In genomic region chr5:100846599-100846920, GRCm38 (mm10) we compare ENCODE assay signal across 7 mouse cellular contexts. TPM values are rescaled to one million over a fixed set of nuclear protein-coding genes. Genes with fewer than 3 reads are reported as not detected.
A peak's percentile ranks its signal among the peaks of the same experiment; 100 is the strongest.
DNase-seq lines count a peak whose midpoint lies in the region; ATAC-seq lines count a peak whose summit lies in the region.

No protein-coding gene starts in this region.

- H3K4me1 ChIP-seq in lung, embryonic 16.5 days (replicated peaks; ENCODE audit: control insufficient read depth, insufficient read depth, low read length): peaks cover 7% of the 10 kb centered on the region
- peaks cover 22% of the 10 kb centered on the region for H3K4me1 ChIP-seq in forebrain, embryonic 10.5 days
- H3K4me1 ChIP-seq in intestine, embryonic 16.5 days (ENCODE audit: control insufficient read depth, insufficient read depth, low read length): peaks cover 9% of the 10 kb centered on the region
- H3K4me1 ChIP-seq in neural tube, embryonic 13.5 days (replicated peaks): peaks cover 24% of the 10 kb centered on the region

- WGBS in lung, embryonic 16.5 days: 1% methylated on average over 22 of the region's 22 CpGs
- whole genome bisulfite sequencing in forebrain, embryonic 10.5 days: under 1% methylated on average over 22 of the region's 22 CpGs
- WGBS in intestine, embryonic 16.5 days: under 1% methylated on average over 22 of the region's 22 CpGs
- 1% methylated on average over 22 of the region's 22 CpGs for WGBS in neural tube, embryonic 13.5 days

- peaks cover 4% of the 10 kb centered on the region for H3K9me3 ChIP-seq in lung, embryonic 16.5 days (ENCODE audit: control insufficient read depth, low read length)
- H3K9me3 ChIP-seq in forebrain, embryonic 10.5 days: peaks cover 6% of the 10 kb centered on the region; the same call in 1 of the 2 replicates
- H3K9me3 ChIP-seq in intestine, embryonic 16.5 days (ENCODE audit: control insufficient read depth, low read length): 0 out of 2 replicates have a peak, but pooled peaks cover 4% of the 10 kb centered on the region
- H3K9me3 ChIP-seq in neural tube, embryonic 13.5 days: peaks cover 10% of the 10 kb centered on the region; the same call in 1 of the 2 replicates

- peaks cover 9% of the 10 kb centered on the region for H3K27me3 ChIP-seq in lung, embryonic 16.5 days (ENCODE audit: control insufficient read depth, insufficient read depth, low read depth, low read length)
- H3K27me3 ChIP-seq in forebrain, embryonic 10.5 days (ENCODE audit: poor library complexity, severe bottlenecking): peaks cover 62% of the 10 kb centered on the region
- H3K27me3 ChIP-seq in intestine, embryonic 16.5 days (replicated peaks; ENCODE audit: control insufficient read depth, insufficient read depth, low read length): 0 out of 2 replicates have a peak, but pooled peaks cover 4% of the 10 kb centered on the region
- H3K27me3 ChIP-seq in neural tube, embryonic 13.5 days: peaks cover 64% of the 10 kb centered on the region

- H3K36me3 ChIP-seq in lung, embryonic 16.5 days (ENCODE audit: control insufficient read depth, insufficient read depth, low read length): no peaks in the 10 kb centered on the region
- no peaks in the 10 kb centered on the region for H3K36me3 ChIP-seq in forebrain, embryonic 10.5 days (replicated peaks)
- H3K36me3 ChIP-seq in intestine, embryonic 16.5 days (ENCODE audit: control insufficient read depth, insufficient read depth, low read length): no peaks in the 10 kb centered on the region
- H3K36me3 ChIP-seq in neural tube, embryonic 13.5 days: no peaks in the 10 kb centered on the region

- no peak for DNase-seq in lung, postnatal 25 days (ENCODE audit: low spot score)
- no peak for DNase-seq in forebrain, embryonic 10.5 days (ENCODE audit: extremely low spot score, low spot score)
- no peak for DNase-seq in spleen, postnatal 36 days (ENCODE audit: low spot score in 2 of 2)
- DNase-seq in layer of hippocampus, adult 18-20 months (ENCODE audit: low spot score in 2 of 2): no peak

- peak overlapping the region; percentile 70 for H3K4me3 ChIP-seq in lung, embryonic 16.5 days (ENCODE audit: low read length)
- H3K4me3 ChIP-seq in forebrain, embryonic 10.5 days: peak overlapping the region; percentile 69
- H3K4me3 ChIP-seq in intestine, embryonic 16.5 days (ENCODE audit: low read length): peak overlapping the region; percentile 72
- H3K4me3 ChIP-seq in neural tube, embryonic 13.5 days: peak overlapping the region; percentile 60

- no peak overlapping the region for H3K27ac ChIP-seq in lung, embryonic 16.5 days (ENCODE audit: low read length)
- peak overlapping the region; percentile 60; the same call in 1 of the 2 replicates for H3K27ac ChIP-seq in forebrain, embryonic 10.5 days
- peak overlapping the region; percentile 85 for H3K27ac ChIP-seq in intestine, embryonic 16.5 days (ENCODE audit: low read length)
- H3K27ac ChIP-seq in neural tube, embryonic 13.5 days (replicated peaks): no peak overlapping the region

- no peak for ATAC-seq in lung, embryonic 16.5 days (ENCODE audit: low read depth)
- peak; percentile 52 for ATAC-seq in intestine, embryonic 16.5 days
- no peak for ATAC-seq in neural tube, embryonic 13.5 days (ENCODE audit: low read depth)

- H3K9ac ChIP-seq in lung, embryonic 16.5 days (ENCODE audit: low read length): peak overlapping the region; percentile 72
- peak overlapping the region; percentile 82 for H3K9ac ChIP-seq in intestine, embryonic 16.5 days (ENCODE audit: low read depth, low read length)
- H3K9ac ChIP-seq in neural tube, embryonic 13.5 days: peak overlapping the region; percentile 65

- peak overlapping the region; percentile 99 for H3K4me2 ChIP-seq in lung, embryonic 16.5 days (ENCODE audit: low read depth, low read length)
- H3K4me2 ChIP-seq in intestine, embryonic 16.5 days (ENCODE audit: low read depth, low read length): peak overlapping the region; percentile 94
- H3K4me2 ChIP-seq in neural tube, embryonic 13.5 days: peak overlapping the region; percentile 99

RNA-seq across cellular contexts. Expression of gene Gpat3, which starts 1.0 kb away (rescaled TPM):
- 1.6 and 2.8 TPM in 2 replicates for polyA plus RNA-seq in lung, embryonic 16.5 days (2015; fragmentation: Nextera tagmentation; extraction: Ambion mirVana)
- 0.23 and 0.41 TPM in 2 replicates for polyA plus RNA-seq in forebrain, embryonic 10.5 days (2016; fragmentation: Nextera tagmentation; extraction: Ambion mirVana)
- 20.5 and 25.2 TPM in 2 replicates for polyA plus RNA-seq in intestine, embryonic 16.5 days (2015; fragmentation: Nextera tagmentation; extraction: Ambion mirVana)
- 1.3 and 1.5 TPM in 2 replicates for polyA plus RNA-seq in neural tube, embryonic 13.5 days (2015; fragmentation: Nextera tagmentation; extraction: Ambion mirVana)
- total RNA-seq in layer of hippocampus, adult 18-20 months (2021): 1 to 10 TPM; 2.2 to 2.3 TPM

RNA-seq across cellular contexts. Expression of gene Abraxas1, which starts 25.8 kb away (rescaled TPM):
- polyA plus RNA-seq in lung, embryonic 16.5 days (2015; fragmentation: Nextera tagmentation; extraction: Ambion mirVana): 32.2 and 33.0 TPM in 2 replicates
- 32.8 and 36.0 TPM in 2 replicates for polyA plus RNA-seq in forebrain, embryonic 10.5 days (2016; fragmentation: Nextera tagmentation; extraction: Ambion mirVana)
- polyA plus RNA-seq in intestine, embryonic 16.5 days (2015; fragmentation: Nextera tagmentation; extraction: Ambion mirVana): 24.1 and 27.5 TPM in 2 replicates
- 14.3 and 19.2 TPM in 2 replicates for polyA plus RNA-seq in neural tube, embryonic 13.5 days (2015; fragmentation: Nextera tagmentation; extraction: Ambion mirVana)
- total RNA-seq in layer of hippocampus, adult 18-20 months (2021): 1 to 10 TPM; 7.5 to 7.9 TPM

RNA-seq across cellular contexts. Expression of gene Mrps18c, which starts 48.1 kb away (rescaled TPM):
- polyA plus RNA-seq in lung, embryonic 16.5 days (2015; fragmentation: Nextera tagmentation; extraction: Ambion mirVana): 154 and 158 TPM in 2 replicates
- 202 and 217 TPM in 2 replicates for polyA plus RNA-seq in forebrain, embryonic 10.5 days (2016; fragmentation: Nextera tagmentation; extraction: Ambion mirVana)
- 152 and 155 TPM in 2 replicates for polyA plus RNA-seq in intestine, embryonic 16.5 days (2015; fragmentation: Nextera tagmentation; extraction: Ambion mirVana)
- 168 and 188 TPM in 2 replicates for polyA plus RNA-seq in neural tube, embryonic 13.5 days (2015; fragmentation: Nextera tagmentation; extraction: Ambion mirVana)
- total RNA-seq in layer of hippocampus, adult 18-20 months (2021): 10 to 100 TPM; 64.3 to 65.2 TPM

RNA-seq across cellular contexts. Expression of gene Helq, which starts 48.2 kb away (rescaled TPM):
- 10.9 and 14.1 TPM in 2 replicates for polyA plus RNA-seq in lung, embryonic 16.5 days (2015; fragmentation: Nextera tagmentation; extraction: Ambion mirVana)
- 26.0 and 26.7 TPM in 2 replicates for polyA plus RNA-seq in forebrain, embryonic 10.5 days (2016; fragmentation: Nextera tagmentation; extraction: Ambion mirVana)
- polyA plus RNA-seq in intestine, embryonic 16.5 days (2015; fragmentation: Nextera tagmentation; extraction: Ambion mirVana): 11.6 and 13.9 TPM in 2 replicates
- polyA plus RNA-seq in neural tube, embryonic 13.5 days (2015; fragmentation: Nextera tagmentation; extraction: Ambion mirVana): 17.1 and 21.5 TPM in 2 replicates
- 10 to 100 TPM; 10.6 to 14.6 TPM for total RNA-seq in layer of hippocampus, adult 18-20 months (2021)

Comparison
In these comparisons a context has a peak if more than half of its experiments do, and no peak if none do; other contexts are left out.
1. H3K27ac ChIP-seq: peak in forebrain, embryonic 10.5 days (single experiment) and intestine, embryonic 16.5 days (single experiment); none in lung, embryonic 16.5 days (single experiment) and neural tube, embryonic 13.5 days (single experiment).
2. Peak in every context shown above with its lines, with median percentiles within 50 percentile points of each other: H3K4me2 ChIP-seq, H3K4me3 ChIP-seq and H3K9ac ChIP-seq.